Mouse (Mus musculus): ENCODE data around the gene Ybx1. TPM values are rescaled to one million over a fixed set of nuclear protein-coding genes. Genes with fewer than 3 reads are reported as not detected.

Gene Ybx1
- polyA plus RNA-seq, 1 experiment, result 226 TPM

DNA sequence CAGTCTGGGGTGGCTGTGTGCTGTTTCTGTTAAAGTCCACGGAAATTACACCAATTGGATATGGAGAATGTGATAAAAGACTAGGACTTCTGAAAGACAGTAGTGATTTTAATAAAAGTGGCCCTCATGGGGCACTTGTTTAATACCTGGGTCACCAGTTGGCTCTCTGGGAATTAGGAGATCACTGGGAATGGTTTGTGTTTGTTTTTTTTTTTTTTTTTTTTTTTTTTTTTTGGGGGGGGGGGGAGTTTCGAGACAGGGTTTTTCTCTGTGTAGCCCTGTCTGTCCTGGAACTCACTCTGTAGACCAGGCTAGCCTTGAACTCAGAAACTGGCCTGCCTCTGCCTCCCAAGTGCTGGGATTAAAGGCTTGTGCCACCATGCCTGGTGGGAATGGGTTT is 18.7 kb downstream of the Ybx1 start:
- Histone ChIP-seq H3K27ac (ENCODE audit: insufficient read depth, low read length) (peak overlapping the region; percentile 54; the same call in 1 of the 2 replicates), H3K4me3 (ENCODE audit: insufficient read depth, low read length) (no peak overlapping the region), H3K4me1 (ENCODE audit: control insufficient read depth, insufficient read depth, low read length) (no peaks in the 10 kb centered on the region)
- no peak for TF ChIP-seq CTCF (IDR thresholded peaks at IDR 0.05; ENCODE audit: extremely low read depth, insufficient read depth, low read length)
- no peak for TF ChIP-seq POLR2A (IDR thresholded peaks at IDR 0.05; ENCODE audit: extremely low read depth, insufficient read depth, low read length)

DNA sequence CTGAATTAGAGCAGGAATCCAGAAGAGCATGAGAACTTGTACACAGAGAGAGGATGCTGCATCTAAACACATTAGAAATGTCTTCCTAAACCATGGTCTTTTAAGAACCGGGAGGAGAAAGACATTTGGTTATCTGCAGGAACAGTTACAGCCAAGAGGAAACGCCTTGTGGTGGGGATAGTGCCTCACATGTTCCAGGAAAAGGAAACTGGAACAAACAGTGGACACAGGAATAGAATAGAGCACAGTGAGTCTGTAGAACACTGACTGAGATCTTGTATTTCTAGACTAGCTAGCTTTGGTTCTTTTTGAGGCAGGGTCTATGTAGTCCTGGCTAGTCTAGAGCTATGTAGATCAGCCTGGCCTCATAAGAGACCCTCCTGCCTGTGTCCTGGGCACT is 19.2 kb downstream of the Ybx1 start:
- Histone ChIP-seq H3K27ac (ENCODE audit: insufficient read depth, low read length) (peak overlapping the region; percentile 76; the same call in 1 of the 2 replicates), H3K4me1 (ENCODE audit: control insufficient read depth, insufficient read depth, low read length) (no peaks in the 10 kb centered on the region), H3K4me3 (ENCODE audit: insufficient read depth, low read length) (no peak overlapping the region)
- TF ChIP-seq CTCF (IDR thresholded peaks at IDR 0.05; ENCODE audit: extremely low read depth, insufficient read depth, low read length) (no peak), POLR2A (IDR thresholded peaks at IDR 0.05; ENCODE audit: extremely low read depth, insufficient read depth, low read length) (no peak)

DNA sequence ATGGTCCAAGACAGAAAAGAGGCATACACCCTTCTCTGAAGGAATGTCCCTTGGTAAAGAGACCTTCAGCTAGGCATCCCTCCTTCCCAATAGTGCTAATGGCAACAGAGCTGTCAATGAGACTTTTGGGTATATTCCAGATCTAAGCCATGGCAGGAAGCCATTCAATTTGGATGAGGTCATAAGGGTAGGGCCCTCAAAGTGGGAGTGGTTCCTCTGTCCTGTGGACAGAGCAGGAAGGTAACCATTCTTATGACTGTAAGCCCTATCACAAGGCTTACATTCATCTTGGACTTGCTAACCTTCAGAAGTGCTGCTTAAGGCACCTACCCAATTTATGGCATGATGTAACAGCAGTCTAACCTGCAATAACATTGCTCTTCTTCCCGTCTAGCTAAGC is 19.8 kb downstream of the Ybx1 start:
- Histone ChIP-seq H3K27ac (ENCODE audit: insufficient read depth, low read length) (peak overlapping the region; percentile 76; the same call in 1 of the 2 replicates), H3K4me3 (ENCODE audit: insufficient read depth, low read length) (no peak overlapping the region), H3K4me1 (ENCODE audit: control insufficient read depth, insufficient read depth, low read length) (no peaks in the 10 kb centered on the region)
- TF ChIP-seq CTCF (IDR thresholded peaks at IDR 0.05; ENCODE audit: extremely low read depth, insufficient read depth, low read length) (no peak), POLR2A (IDR thresholded peaks at IDR 0.05; ENCODE audit: extremely low read depth, insufficient read depth, low read length) (no peak)

DNA sequence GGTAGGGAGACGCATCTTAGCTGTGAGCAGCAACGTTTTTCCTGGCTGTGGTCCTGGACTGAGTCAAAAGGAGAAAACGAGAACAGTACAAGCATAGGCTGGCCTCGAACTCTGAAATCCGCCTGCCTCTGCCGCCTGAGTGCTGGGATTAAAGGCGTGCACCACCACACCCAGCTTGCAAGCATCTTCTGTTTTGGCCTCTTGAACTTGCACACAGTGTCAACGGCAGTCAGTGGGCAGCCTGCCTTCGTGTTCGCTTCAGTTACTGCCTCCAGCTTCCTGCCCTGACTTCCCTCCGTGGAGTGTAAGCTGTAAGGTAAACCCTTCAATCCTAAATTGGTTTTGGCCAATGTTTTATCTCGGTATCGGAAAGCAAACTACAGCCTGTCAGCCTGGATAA is 27.8 kb downstream of the Ybx1 start:
- Histone ChIP-seq H3K4me1 (ENCODE audit: control insufficient read depth, insufficient read depth, low read length) (no peaks in the 10 kb centered on the region), H3K27ac (ENCODE audit: insufficient read depth, low read length) (no peak overlapping the region), H3K4me3 (ENCODE audit: insufficient read depth, low read length) (no peak overlapping the region)
- no peak for TF ChIP-seq POLR2A (IDR thresholded peaks at IDR 0.05; ENCODE audit: extremely low read depth, insufficient read depth, low read length)
- no peak for TF ChIP-seq CTCF (IDR thresholded peaks at IDR 0.05; ENCODE audit: extremely low read depth, insufficient read depth, low read length)

DNA sequence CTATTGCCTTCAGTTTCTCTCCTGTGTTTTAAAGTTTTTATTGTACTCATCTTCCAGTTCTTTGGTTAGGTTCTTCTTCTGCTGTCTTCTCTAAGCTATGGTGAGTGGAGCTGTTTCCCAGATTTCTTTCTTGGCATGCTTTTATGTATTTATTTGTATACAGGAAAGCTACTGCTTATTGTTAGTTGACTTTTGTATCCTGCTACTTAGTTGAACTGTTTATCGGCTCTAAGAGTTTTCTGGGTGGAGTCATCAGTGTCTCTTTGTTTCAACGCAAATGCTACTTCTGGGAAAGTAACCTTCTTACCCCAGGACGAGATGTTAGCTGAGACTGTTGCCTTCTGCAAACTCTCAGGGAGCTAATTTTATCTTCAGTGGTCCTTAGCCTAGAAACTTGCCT is 30.9 kb downstream of the Ybx1 start:
- no peak overlapping the region for H3K4me3 ChIP-seq (ENCODE audit: insufficient read depth, low read length)
- TF ChIP-seq CTCF (IDR thresholded peaks at IDR 0.05; ENCODE audit: extremely low read depth, insufficient read depth, low read length) (no peak), POLR2A (IDR thresholded peaks at IDR 0.05; ENCODE audit: extremely low read depth, insufficient read depth, low read length) (no peak)
- H3K27ac ChIP-seq (ENCODE audit: insufficient read depth, low read length), result no peak overlapping the region
- no peaks in the 10 kb centered on the region for H3K4me1 ChIP-seq (ENCODE audit: control insufficient read depth, insufficient read depth, low read length)

DNA sequence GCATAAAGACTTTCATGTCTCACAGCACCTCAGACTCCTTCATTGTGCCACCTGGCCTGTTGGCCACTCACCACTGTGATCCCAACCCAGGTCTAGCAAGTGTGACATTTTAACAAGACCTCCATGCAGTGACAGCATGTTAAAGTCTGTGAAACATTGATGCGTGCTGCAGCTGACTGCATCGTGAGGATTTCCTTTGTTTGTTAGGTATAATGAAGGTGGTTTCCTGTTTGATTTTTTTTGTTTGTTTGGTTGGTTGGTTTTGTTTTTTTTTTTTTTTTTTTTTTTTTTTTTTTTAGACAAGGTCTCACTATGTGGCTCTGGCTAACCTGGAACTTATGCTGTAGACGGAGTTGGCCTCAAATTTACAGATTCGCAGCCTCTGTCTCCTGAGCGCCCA is 31.9 kb downstream of the Ybx1 start:
- no peak overlapping the region for H3K27ac ChIP-seq (ENCODE audit: insufficient read depth, low read length)
- H3K4me1 ChIP-seq (ENCODE audit: control insufficient read depth, insufficient read depth, low read length), result no peaks in the 10 kb centered on the region
- TF ChIP-seq POLR2A (IDR thresholded peaks at IDR 0.05; ENCODE audit: extremely low read depth, insufficient read depth, low read length) (no peak), CTCF (IDR thresholded peaks at IDR 0.05; ENCODE audit: extremely low read depth, insufficient read depth, low read length) (no peak)
- no peak overlapping the region for H3K4me3 ChIP-seq (ENCODE audit: insufficient read depth, low read length)

DNA sequence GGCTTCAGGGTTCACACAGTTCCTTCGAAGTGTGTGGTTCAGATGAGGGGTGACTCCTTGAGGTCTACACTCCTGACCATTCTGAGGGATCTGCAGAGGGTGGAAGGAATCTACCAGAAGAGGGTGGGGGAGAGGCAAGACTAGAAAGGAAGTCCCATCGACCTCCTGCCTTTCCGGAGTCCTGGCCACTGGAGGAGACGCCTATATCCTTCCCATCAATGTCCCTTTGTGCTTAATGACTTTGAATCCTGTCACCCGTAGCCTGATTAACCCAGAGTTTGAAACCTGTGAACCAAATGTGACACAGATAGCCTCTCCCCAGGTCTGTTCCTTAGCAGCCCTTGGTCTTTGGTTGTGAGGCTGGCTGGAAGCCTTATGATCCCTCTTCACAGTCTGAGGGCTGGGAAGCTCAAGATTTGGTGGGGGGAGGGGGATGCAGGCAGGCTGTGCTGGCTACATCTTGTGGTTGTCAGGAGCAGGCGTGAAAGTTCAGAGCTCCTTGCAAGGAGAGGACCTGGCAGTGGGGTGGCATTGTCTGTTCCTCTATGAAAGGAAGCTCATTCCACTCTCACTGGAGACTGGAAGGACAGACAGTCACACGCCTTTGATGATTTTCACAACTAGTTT is 33.2 kb downstream of the Ybx1 start:
- Histone ChIP-seq H3K4me3 (ENCODE audit: insufficient read depth, low read length) (no peak overlapping the region), H3K4me1 (ENCODE audit: control insufficient read depth, insufficient read depth, low read length) (no peaks in the 10 kb centered on the region), H3K27ac (ENCODE audit: insufficient read depth, low read length) (no peak overlapping the region)
- TF ChIP-seq POLR2A (IDR thresholded peaks at IDR 0.05; ENCODE audit: extremely low read depth, insufficient read depth, low read length) (no peak), CTCF (IDR thresholded peaks at IDR 0.05; ENCODE audit: extremely low read depth, insufficient read depth, low read length) (no peak)

DNA sequence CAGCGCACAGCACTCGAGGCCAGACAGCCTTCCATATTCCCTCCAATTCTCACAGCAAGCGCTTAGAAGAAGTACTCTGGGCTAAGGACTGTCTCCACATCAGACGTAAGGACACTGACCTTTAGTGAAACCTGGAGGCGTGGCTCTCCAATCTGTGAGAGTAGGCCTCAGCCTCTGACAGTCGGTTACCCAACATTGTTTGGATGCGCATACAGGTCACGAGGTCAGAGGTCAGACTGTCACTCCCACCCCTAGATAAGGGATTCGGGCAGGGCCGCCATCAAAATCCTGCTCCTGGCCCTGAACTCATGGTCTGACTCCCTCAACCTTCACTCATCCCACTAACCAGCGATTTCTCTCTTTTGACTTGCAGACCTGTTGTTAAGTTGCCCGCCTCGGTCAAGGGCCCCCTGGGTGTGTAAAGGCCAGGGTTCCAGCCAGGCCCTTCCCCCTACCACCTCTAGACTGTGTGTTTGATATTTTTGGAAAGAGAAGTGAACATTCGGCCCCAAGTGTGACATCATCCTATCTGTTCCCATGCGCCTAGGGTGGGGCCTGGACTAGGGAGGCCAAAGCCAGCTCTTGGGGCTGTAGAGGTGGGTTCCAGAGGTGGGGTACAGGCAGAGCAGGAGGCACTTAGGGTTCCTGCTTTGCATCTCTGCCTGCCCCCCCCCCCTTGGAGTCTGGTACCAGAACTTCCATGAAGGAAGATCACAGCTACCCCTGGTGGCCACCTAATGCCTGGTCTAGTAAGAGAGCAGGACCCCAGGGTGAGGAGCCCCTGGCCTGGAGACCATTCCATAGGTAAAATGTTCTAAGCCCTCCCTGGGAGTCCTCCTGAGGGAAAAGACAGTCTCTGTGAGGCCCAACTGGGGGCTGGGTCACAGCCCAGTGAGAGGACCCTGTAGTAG is 34.8 kb downstream of the Ybx1 start:
- TF ChIP-seq POLR2A (IDR thresholded peaks at IDR 0.05; ENCODE audit: extremely low read depth, insufficient read depth, low read length), result no peak
- TF ChIP-seq CTCF (IDR thresholded peaks at IDR 0.05; ENCODE audit: extremely low read depth, insufficient read depth, low read length), result no peak
- Histone ChIP-seq H3K27ac (ENCODE audit: insufficient read depth, low read length) (no peak overlapping the region), H3K4me3 (ENCODE audit: insufficient read depth, low read length) (no peak overlapping the region), H3K4me1 (ENCODE audit: control insufficient read depth, insufficient read depth, low read length) (no peaks in the 10 kb centered on the region; the same call in 1 of the 2 replicates)

DNA sequence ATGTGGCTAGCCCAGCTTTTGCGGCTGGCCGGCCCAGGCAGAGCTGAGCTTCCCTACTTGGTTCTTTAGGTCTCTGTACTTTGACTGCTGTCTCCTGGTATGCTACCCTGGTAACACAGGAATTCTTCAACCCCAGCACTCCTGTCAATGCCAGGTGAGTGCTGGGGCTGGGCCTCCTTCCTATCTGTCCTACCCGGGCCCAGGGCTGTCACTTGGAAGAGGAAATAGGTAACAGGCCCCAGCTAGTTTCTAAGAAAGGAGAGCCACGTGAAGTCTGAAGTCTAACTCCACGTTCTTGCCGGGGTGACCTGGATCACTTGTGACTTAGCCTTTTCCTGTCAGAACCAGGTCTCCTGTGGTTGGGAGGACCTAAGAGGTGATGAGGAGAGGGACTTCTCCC is 37.3 kb downstream of the Ybx1 start:
- Histone ChIP-seq H3K27ac (ENCODE audit: insufficient read depth, low read length) (no peak overlapping the region), H3K4me3 (ENCODE audit: insufficient read depth, low read length) (no peak overlapping the region), H3K4me1 (ENCODE audit: control insufficient read depth, insufficient read depth, low read length) (peaks cover 5% of the 10 kb centered on the region; the same call in 1 of the 2 replicates)
- no peak for TF ChIP-seq POLR2A (IDR thresholded peaks at IDR 0.05; ENCODE audit: extremely low read depth, insufficient read depth, low read length)
- no peak for TF ChIP-seq CTCF (IDR thresholded peaks at IDR 0.05; ENCODE audit: extremely low read depth, insufficient read depth, low read length)

Measured in cortical plate, adult 2 months (tissue).